Mouse (Mus musculus) liver, embryonic 14.5 days (tissue): ENCODE measurements around the gene Tnpo3. TPM values are rescaled to one million over a fixed set of nuclear protein-coding genes. Genes with fewer than 3 reads are reported as not detected.

Source experiments
- ATAC-seq: fragments of 200-750 bp; cut with Nextera tagmentation; 2 replicates; pipeline ENCODE4 v1.8.0; 2017; ENCODE audit warnings: moderate number of reproducible peaks, mild to moderate bottlenecking, moderate library complexity; ENCODE audit not compliant: insufficient read depth
- DNase-seq, 3 experiments: peaks; one replicate each; pipeline ENCODE4 v3.0.0-alpha.2; 2012 to 2013; ENCODE audit warnings: low read depth in 3 of 3, low spot score in 3 of 3
- H3K27ac ChIP-seq: fragments of 300-500 bp; sonication (generic); 2 replicates; pipeline ENCODE4 v1.5.1; 2014; ENCODE audit warnings: moderate library complexity, mild to moderate bottlenecking, control low read depth, inconsistent platforms
- H3K27me3 ChIP-seq: fragments of 300-500 bp; sonication (generic); 2 replicates; pipeline ENCODE4 v1.6.1; 2014; ENCODE audit warnings: mild to moderate bottlenecking, low read length, moderate library complexity; ENCODE audit not compliant: control insufficient read depth, insufficient read depth
- H3K36me3 ChIP-seq: fragments of 300-500 bp; sonication (generic); replicated peaks from 2 replicates; pipeline ENCODE4 v1.6.1; 2014; ENCODE audit warnings: low read depth; ENCODE audit not compliant: control insufficient read depth, insufficient read depth
- H3K4me1 ChIP-seq, 2 experiments: fragments of 200-500 bp in 1 of 2; fragments of 300-500 bp in 1 of 2; sonication (generic) in 1 of 2; replicated peaks; 2 replicates each; pipeline ENCODE4 v1.6.1; 2012 to 2014; ENCODE audit warnings: antibody characterized with exemption in 1 of 2, inconsistent platforms in 1 of 2, low read length in 1 of 2; ENCODE audit not compliant: control insufficient read depth in 2 of 2, insufficient read depth in 2 of 2
- H3K4me2 ChIP-seq: fragments of 300-500 bp; sonication (generic); 2 replicates; pipeline ENCODE4 v1.6.1; 2014; ENCODE audit warnings: low read depth, mild to moderate bottlenecking, control low read depth, moderate library complexity
- H3K4me3 ChIP-seq, 2 experiments: fragments of 200-500 bp in 1 of 2; fragments of 300-500 bp in 1 of 2; sonication (generic) in 1 of 2; 2 replicates each; pipeline ENCODE4 v1.5.1; 2012 to 2014; ENCODE audit warnings: low read depth in 2 of 2, low read length in 2 of 2, mild to moderate bottlenecking in 2 of 2, control low read depth in 1 of 2, inconsistent platforms in 1 of 2, moderate library complexity in 1 of 2; ENCODE audit not compliant: insufficient read depth in 1 of 2
- H3K9ac ChIP-seq: fragments of 300-500 bp; sonication (generic); replicated peaks from 2 replicates; pipeline ENCODE4 v1.6.1; 2014; ENCODE audit warnings: mild to moderate bottlenecking, control low read depth, moderate library complexity
- H3K9me3 ChIP-seq: fragments of 300-500 bp; sonication (generic); 2 replicates; pipeline ENCODE4 v1.6.1; 2016; ENCODE audit warnings: low read length, mixed read lengths; ENCODE audit not compliant: control insufficient read depth
- CTCF ChIP-seq: IDR thresholded peaks from 2 replicates; pipeline ENCODE4 v1.5.1; 2016; ENCODE audit warnings: antibody characterized with exemption, low read depth, control low read depth
- EP300 ChIP-seq: IDR thresholded peaks from 2 replicates; pipeline ENCODE4 v1.6.1; 2016; ENCODE audit warnings: antibody characterized with exemption, low read depth
- whole genome bisulfite sequencing: fragments of 180-500 bp; shearing (Covaris S2); extraction: QIAGEN DNeasy Blood & Tissue Kit; methylation state at CpG from one replicate; pipeline ENCODE4 v1.1.7; 2014; ENCODE audit not compliant: insufficient replicate concordance; 5-methylcytosine and 5-hydroxymethylcytosine counted together
- polyA plus RNA-seq, 2 experiments: library from polyadenylated mRNA; depleted of rRNA in 1 of 2; stranded (reverse) in 1 of 2; unstranded in 1 of 2; fragments of >200 nt; fragmentation: Nextera tagmentation in 1 of 2; extraction: Ambion mirVana in 1 of 2; gene quantifications; 2 replicates each; pipeline versions ENCODE4 v1.2.1 to v1.2.3; 2012 to 2014

Tnpo3 gene
- polyA plus RNA-seq, 2 experiments = 27.8 to 30.5 TPM

DNA sequence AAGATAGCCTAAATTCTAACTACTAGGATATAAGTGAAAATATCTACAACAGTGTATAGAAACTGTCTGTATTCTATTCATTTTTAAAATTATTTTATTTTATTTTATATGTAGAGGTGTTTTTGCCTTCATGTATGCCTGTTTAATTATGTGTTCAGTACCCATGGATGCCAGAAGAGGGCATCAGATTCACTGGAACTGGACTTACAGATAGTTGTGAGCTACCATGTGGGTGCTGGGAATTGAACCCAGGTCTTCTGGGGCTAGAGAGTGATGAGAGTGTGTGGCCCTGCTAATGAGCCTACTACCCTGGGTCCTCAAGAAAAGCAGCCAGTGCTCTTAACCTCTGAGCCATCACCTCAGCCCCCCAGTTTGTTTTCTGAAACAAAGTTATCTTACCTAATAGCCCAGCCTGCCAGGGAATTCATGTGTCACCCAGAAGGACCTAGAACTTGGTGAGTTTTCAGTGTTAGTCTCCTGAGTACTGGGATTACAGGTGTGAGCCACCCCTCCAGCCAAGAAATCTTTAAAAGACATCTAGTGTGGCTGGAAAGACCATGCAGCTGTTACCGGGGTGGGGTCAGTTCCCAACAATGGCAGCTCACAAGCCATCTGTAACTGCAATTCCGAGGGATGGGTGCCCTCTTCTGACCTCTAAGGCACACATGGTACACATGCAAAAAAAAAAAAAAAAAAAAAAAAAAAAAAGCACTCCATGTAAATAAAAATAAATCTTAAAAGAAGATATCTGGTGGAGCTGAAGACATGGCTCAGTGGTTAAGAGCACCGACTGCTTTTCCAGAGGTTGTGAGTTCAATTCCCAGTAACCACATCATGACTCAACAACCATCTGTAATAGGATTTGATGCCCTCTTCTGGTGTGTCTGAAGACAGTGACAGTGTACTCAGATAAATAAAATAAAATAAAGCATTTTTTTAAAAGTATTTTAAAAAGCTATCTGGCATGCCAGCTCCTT lies 28.0 kb upstream of the Tnpo3 start:
- 57% methylated on average over 3 of the region's 3 CpGs for WGBS
- H3K27me3 ChIP-seq = peaks cover 2% of the 10 kb centered on the region; the same call in 1 of the 2 replicates
- no peak overlapping the region for H3K9ac ChIP-seq
- TF ChIP-seq CTCF (0 out of 2 replicates have a peak, but pooled peaks have one; percentile 6), EP300 (no peak)
- H3K4me2 ChIP-seq = no peak overlapping the region
- no peaks in the 10 kb centered on the region for H3K4me1 ChIP-seq
- no peak overlapping the region for H3K27ac ChIP-seq
- ATAC-seq (no peak), DNase-seq (no peak)
- no peaks in the 10 kb centered on the region for H3K9me3 ChIP-seq
- no peaks in the 10 kb centered on the region for H3K36me3 ChIP-seq
- H3K4me3 ChIP-seq = no peak overlapping the region

- DNase-seq (no peak), ATAC-seq (no peak)
- Histone ChIP-seq H3K9ac (no peak overlapping the region), H3K4me3 (no peak overlapping the region), H3K9me3 (no peaks in the 10 kb centered on the region), H3K27ac (no peak overlapping the region), H3K27me3 (peaks cover 5% of the 10 kb centered on the region), H3K36me3 (no peaks in the 10 kb centered on the region), H3K4me1 (no peaks in the 10 kb centered on the region), H3K4me2 (no peak overlapping the region)
- TF ChIP-seq CTCF (no peak), EP300 (no peak)
- 59% methylated on average over 4 of the region's 4 CpGs for WGBS
These were observed 26.8 kb upstream of the Tnpo3 start for GRCm38 (mm10) chr6:29636322-29637092.

- H3K36me3 ChIP-seq = no peaks in the 10 kb centered on the region
- H3K4me1 ChIP-seq = no peaks in the 10 kb centered on the region
- ATAC-seq = no peak
- H3K4me2 ChIP-seq = no peak overlapping the region
- no peak for TF ChIP-seq CTCF
- TF ChIP-seq EP300 = no peak
- no peak for DNase-seq
- H3K9ac ChIP-seq = no peak overlapping the region
- no peaks in the 10 kb centered on the region for H3K9me3 ChIP-seq
- H3K27ac ChIP-seq = no peak overlapping the region
- peaks cover 5% of the 10 kb centered on the region for H3K27me3 ChIP-seq
- H3K4me3 ChIP-seq = no peak overlapping the region
- 69% methylated on average over 1 of the region's 1 CpGs for WGBS
These were observed 24.9 kb upstream of the Tnpo3 start for GRCm38 (mm10) chr6:29634537-29634936.

DNA sequence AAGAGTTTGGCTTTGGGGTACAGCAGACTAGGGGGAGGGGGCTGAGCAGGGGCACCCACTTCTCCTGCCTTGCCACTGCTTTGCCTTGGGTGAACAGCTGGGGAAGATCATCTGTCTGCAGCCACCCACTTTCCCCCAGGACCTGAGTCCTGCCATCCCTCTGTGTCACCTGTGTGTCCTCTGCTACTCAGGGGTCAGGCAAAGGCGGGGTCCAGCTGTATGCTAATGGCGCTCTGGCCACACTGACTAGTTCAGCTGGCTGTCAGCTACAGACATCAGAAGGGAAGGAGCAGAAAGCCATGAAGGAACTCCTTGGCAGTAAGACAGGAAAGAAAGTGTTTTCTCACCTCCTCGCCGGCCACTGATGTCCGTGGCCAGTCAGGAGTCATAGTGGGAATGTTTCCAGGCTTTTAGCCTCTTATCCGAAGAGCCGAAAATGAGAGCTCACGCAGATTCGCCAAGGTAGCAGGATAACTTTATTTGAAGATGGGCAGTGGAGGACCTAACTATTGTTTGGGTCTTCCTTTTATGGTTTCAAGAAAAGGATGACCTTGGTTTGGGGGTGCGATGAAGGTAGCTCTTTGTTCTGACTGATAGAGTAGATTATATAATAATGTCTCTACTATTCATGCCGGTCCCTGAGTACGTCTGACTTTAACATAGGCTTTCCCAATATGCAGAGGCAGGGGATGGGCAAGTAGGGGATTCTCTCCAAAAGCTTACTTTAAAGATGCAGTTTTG lies 23.0 kb upstream of the Tnpo3 start:
- no peaks in the 10 kb centered on the region for H3K4me1 ChIP-seq
- TF ChIP-seq EP300 (no peak), CTCF (no peak)
- no peaks in the 10 kb centered on the region for H3K36me3 ChIP-seq
- no peak overlapping the region for H3K9ac ChIP-seq
- no peak overlapping the region for H3K4me3 ChIP-seq
- 37% methylated on average over 12 of the region's 12 CpGs for WGBS
- no peak overlapping the region for H3K4me2 ChIP-seq
- no peaks in the 10 kb centered on the region for H3K9me3 ChIP-seq
- no peak overlapping the region for H3K27ac ChIP-seq
- DNase-seq (no peak), ATAC-seq (no peak)
- peaks cover 5% of the 10 kb centered on the region for H3K27me3 ChIP-seq
